8 mouse cellular contexts compared by ENCODE assay signal in genomic region chr11:32300279-32301267, GRCm38 (mm10). TPM values are rescaled to one million over a fixed set of nuclear protein-coding genes. Genes with fewer than 3 reads are reported as not detected.
DNase-seq lines count a peak whose midpoint lies in the region; ATAC-seq lines count a peak whose summit lies in the region.

No protein-coding gene starts in this region.

- no peaks in the 10 kb centered on the region; the same call in 1 of the 2 replicates for H3K27me3 ChIP-seq in kidney, embryonic 14.5 days (ENCODE audit: control insufficient read depth, insufficient read depth, low read length)
- H3K27me3 ChIP-seq in hindbrain, embryonic 16.5 days (replicated peaks; ENCODE audit: control insufficient read depth, insufficient read depth, low read length): no peaks in the 10 kb centered on the region
- H3K27me3 ChIP-seq in midbrain, embryonic 15.5 days (replicated peaks): no peaks in the 10 kb centered on the region

- no peak; the same call in 1 of the 2 replicates for ATAC-seq in kidney, embryonic 14.5 days (ENCODE audit: low FRiP score, low TSS enrichment)
- ATAC-seq in hindbrain, embryonic 16.5 days: peak; percentile 41
- peak; percentile 65; the same call in 1 of the 2 replicates for ATAC-seq in midbrain, embryonic 15.5 days (replicated peaks)

- H3K9me3 ChIP-seq in kidney, embryonic 14.5 days (ENCODE audit: control insufficient read depth, low read length): no peaks in the 10 kb centered on the region
- no peaks in the 10 kb centered on the region for H3K9me3 ChIP-seq in hindbrain, embryonic 16.5 days (ENCODE audit: control insufficient read depth, low read length)
- no peaks in the 10 kb centered on the region for H3K9me3 ChIP-seq in midbrain, embryonic 15.5 days

- no peak overlapping the region; the same call in 1 of the 2 replicates for H3K4me3 ChIP-seq in kidney, embryonic 14.5 days (ENCODE audit: low read length)
- peak overlapping the region; percentile 32 for H3K4me3 ChIP-seq in hindbrain, embryonic 16.5 days (ENCODE audit: low read length)
- peak overlapping the region; percentile 33 for H3K4me3 ChIP-seq in midbrain, embryonic 15.5 days

- H3K36me3 ChIP-seq in kidney, embryonic 14.5 days (ENCODE audit: control insufficient read depth, insufficient read depth, low read length): no peaks in the 10 kb centered on the region
- H3K36me3 ChIP-seq in hindbrain, embryonic 16.5 days (ENCODE audit: control insufficient read depth, insufficient read depth, low read length): no peaks in the 10 kb centered on the region
- H3K36me3 ChIP-seq in midbrain, embryonic 15.5 days (replicated peaks): no peaks in the 10 kb centered on the region

- H3K4me2 ChIP-seq in kidney, embryonic 14.5 days (replicated peaks; ENCODE audit: low read depth, low read length): peak overlapping the region; percentile 37; the same call in 1 of the 2 replicates
- H3K4me2 ChIP-seq in hindbrain, embryonic 16.5 days (ENCODE audit: low read length): peak overlapping the region; percentile 57
- peak overlapping the region; percentile 51 for H3K4me2 ChIP-seq in midbrain, embryonic 15.5 days

- H3K4me1 ChIP-seq in kidney, embryonic 14.5 days (ENCODE audit: control insufficient read depth, insufficient read depth, low read length): no peaks in the 10 kb centered on the region
- no peaks in the 10 kb centered on the region; the same call in 1 of the 2 replicates for H3K4me1 ChIP-seq in hindbrain, embryonic 16.5 days (ENCODE audit: control insufficient read depth, insufficient read depth, low read depth, low read length)
- no peaks in the 10 kb centered on the region; the same call in 1 of the 2 replicates for H3K4me1 ChIP-seq in midbrain, embryonic 15.5 days

- H3K9ac ChIP-seq in kidney, embryonic 14.5 days (ENCODE audit: low read depth, low read length): no peak overlapping the region
- no peak overlapping the region for H3K9ac ChIP-seq in hindbrain, embryonic 16.5 days (ENCODE audit: low read depth, low read length)
- no peak overlapping the region for H3K9ac ChIP-seq in midbrain, embryonic 15.5 days

- no peak for DNase-seq in kidney, adult 11 months
- peak; percentile 32 for DNase-seq in brain, adult 2 months (ENCODE audit: low read depth, low spot score)
- no peak for DNase-seq in urinary bladder, postnatal 10 days (ENCODE audit: low spot score)
- no peak for DNase-seq in urinary bladder, postnatal 25 days (ENCODE audit: low spot score)
- DNase-seq in urinary bladder, adult 2 months (ENCODE audit: low spot score): no peak

- WGBS in kidney, embryonic 14.5 days: 53% methylated on average over 14 of the region's 17 CpGs
- WGBS in hindbrain, embryonic 16.5 days: 56% methylated on average over 14 of the region's 17 CpGs
- WGBS in midbrain, embryonic 15.5 days: 55% methylated on average over 14 of the region's 17 CpGs

- H3K27ac ChIP-seq in kidney, embryonic 14.5 days (ENCODE audit: low read depth, low read length): no peak overlapping the region
- H3K27ac ChIP-seq in hindbrain, embryonic 16.5 days (ENCODE audit: low read depth, low read length): no peak overlapping the region
- H3K27ac ChIP-seq in midbrain, embryonic 15.5 days: no peak overlapping the region

RNA-seq across cellular contexts. Expression of gene Hbq1a, which starts 0.7 kb away (rescaled TPM):
- polyA plus RNA-seq in kidney, embryonic 14.5 days (2014; fragmentation: Nextera tagmentation; extraction: Ambion mirVana): 0.77 TPM in 1 of 2 replicates, not detected in the other
- polyA plus RNA-seq in hindbrain, embryonic 16.5 days (2015; fragmentation: Nextera tagmentation; extraction: Ambion mirVana): 1.6 and 2.0 TPM in 2 replicates
- polyA plus RNA-seq in midbrain, embryonic 15.5 days (2015; fragmentation: Nextera tagmentation; extraction: Ambion mirVana): 1.2 and 1.5 TPM in 2 replicates
- not detected in 2 replicates for polyA plus RNA-seq in urinary bladder, adult 2 months (2012; rRNA removed)

RNA-seq across cellular contexts. Expression of gene Hba-a2, which starts 4.3 kb away (rescaled TPM):
- 5,998 and 6,905 TPM in 2 replicates for polyA plus RNA-seq in kidney, embryonic 14.5 days (2014; fragmentation: Nextera tagmentation; extraction: Ambion mirVana)
- 6,688 and 8,147 TPM in 2 replicates for polyA plus RNA-seq in hindbrain, embryonic 16.5 days (2015; fragmentation: Nextera tagmentation; extraction: Ambion mirVana)
- 6,359 and 8,071 TPM in 2 replicates for polyA plus RNA-seq in midbrain, embryonic 15.5 days (2015; fragmentation: Nextera tagmentation; extraction: Ambion mirVana)
- 173 and 196 TPM in 2 replicates for polyA plus RNA-seq in urinary bladder, adult 2 months (2012; rRNA removed)

RNA-seq across cellular contexts. Expression of gene Hbq1b, which starts 13.8 kb away (rescaled TPM):
- 0.69 and 1.6 TPM in 2 replicates for polyA plus RNA-seq in kidney, embryonic 14.5 days (2014; fragmentation: Nextera tagmentation; extraction: Ambion mirVana)
- 0.61 and 1.3 TPM in 2 replicates for polyA plus RNA-seq in hindbrain, embryonic 16.5 days (2015; fragmentation: Nextera tagmentation; extraction: Ambion mirVana)
- 0.83 and 1.3 TPM in 2 replicates for polyA plus RNA-seq in midbrain, embryonic 15.5 days (2015; fragmentation: Nextera tagmentation; extraction: Ambion mirVana)
- polyA plus RNA-seq in urinary bladder, adult 2 months (2012; rRNA removed): not detected in 2 replicates

RNA-seq across cellular contexts. Expression of gene Hba-a1, which starts 17.3 kb away (rescaled TPM):
- 2,390 and 2,705 TPM in 2 replicates for polyA plus RNA-seq in kidney, embryonic 14.5 days (2014; fragmentation: Nextera tagmentation; extraction: Ambion mirVana)
- polyA plus RNA-seq in hindbrain, embryonic 16.5 days (2015; fragmentation: Nextera tagmentation; extraction: Ambion mirVana): 2,714 and 3,255 TPM in 2 replicates
- polyA plus RNA-seq in midbrain, embryonic 15.5 days (2015; fragmentation: Nextera tagmentation; extraction: Ambion mirVana): 2,454 and 3,091 TPM in 2 replicates
- polyA plus RNA-seq in urinary bladder, adult 2 months (2012; rRNA removed): 62.4 and 76.0 TPM in 2 replicates

RNA-seq across cellular contexts. Expression of gene Hba-x, which starts 24.4 kb away (rescaled TPM):
- polyA plus RNA-seq in kidney, embryonic 14.5 days (2014; fragmentation: Nextera tagmentation; extraction: Ambion mirVana): 87.6 and 90.7 TPM in 2 replicates
- polyA plus RNA-seq in hindbrain, embryonic 16.5 days (2015; fragmentation: Nextera tagmentation; extraction: Ambion mirVana): 4.9 and 16.1 TPM in 2 replicates
- polyA plus RNA-seq in midbrain, embryonic 15.5 days (2015; fragmentation: Nextera tagmentation; extraction: Ambion mirVana): 32.4 and 44.1 TPM in 2 replicates
- 0.19 TPM in 2 replicates for polyA plus RNA-seq in urinary bladder, adult 2 months (2012; rRNA removed)

Comparison
In these comparisons a context has a peak if more than half of its experiments do, and no peak if none do; other contexts are left out.
1. RNA of gene Hba-a2, which starts 4.3 kb away (polyA plus RNA-seq): 5,998 to 6,905 TPM in kidney, embryonic 14.5 days, 6,688 to 8,147 TPM in hindbrain, embryonic 16.5 days and 6,359 to 8,071 TPM in midbrain, embryonic 15.5 days; 173 to 196 TPM in urinary bladder, adult 2 months; every median in the first group is over 10 times any median in the second.
2. Peak in every context shown above with its lines, with median percentiles within 50 percentile points of each other: H3K4me2 ChIP-seq.